Mouse (Mus musculus): Measurements from ENCODE around the gene Lpin1.

Lpin1 gene

GRCm38 (mm10) chr12:16610936-16611335, at the start of gene Lpin1:
TSS of gene Lpin1 (minus strand) at chr12:16610966.
- in situ Hi-C loops (cut with MboI; ENCODE audit: unreplicated experiment in 2 of 2), result no loop called here

GRCm38 (mm10) chr12:16656906-16657875, 46.4 kb upstream of the Lpin1 start:
- in situ Hi-C loops (cut with MboI; ENCODE audit: unreplicated experiment in 2 of 2), result no loop called here

- in situ Hi-C loops (cut with MboI; ENCODE audit: unreplicated experiment in 2 of 2), result no loop called here
Measured at GRCm38 (mm10) chr12:16655604-16656003, 44.8 kb upstream of the Lpin1 start.

- in situ Hi-C loops (cut with MboI; ENCODE audit: unreplicated experiment in 2 of 2), result no loop called here
Measured at GRCm38 (mm10) chr12:16653332-16654093, 42.7 kb upstream of the Lpin1 start, which contains the start of gene Ntsr2. TSS of gene Ntsr2 (plus strand) at chr12:16653382.

GRCm38 (mm10) chr12:16649819-16650218, 39.1 kb upstream of the Lpin1 start:
- in situ Hi-C loops (cut with MboI; ENCODE audit: unreplicated experiment in 2 of 2), result no loop called here

GRCm38 (mm10) chr12:16648273-16648672, 37.5 kb upstream of the Lpin1 start:
- in situ Hi-C loops (cut with MboI; ENCODE audit: unreplicated experiment in 2 of 2), result no loop called here

GRCm38 (mm10) chr12:16646780-16647409, 36.1 kb upstream of the Lpin1 start:
- in situ Hi-C loops (cut with MboI; ENCODE audit: unreplicated experiment in 2 of 2), result no loop called here

- in situ Hi-C loops (cut with MboI; ENCODE audit: unreplicated experiment in 2 of 2), result no loop called here
Measured at GRCm38 (mm10) chr12:16644698-16645097, 33.9 kb upstream of the Lpin1 start.

GRCm38 (mm10) chr12:16643508-16644345, 33.0 kb upstream of the Lpin1 start:
- in situ Hi-C loops (cut with MboI; ENCODE audit: unreplicated experiment in 2 of 2), result no loop called here

GRCm38 (mm10) chr12:16642000-16642399, 31.2 kb upstream of the Lpin1 start:
- in situ Hi-C loops (cut with MboI; ENCODE audit: unreplicated experiment in 2 of 2), result no loop called here

- in situ Hi-C loops (cut with MboI; ENCODE audit: unreplicated experiment in 2 of 2), result no loop called here
Measured at GRCm38 (mm10) chr12:16640075-16640474, 29.3 kb upstream of the Lpin1 start.

GRCm38 (mm10) chr12:16639078-16639771, 28.5 kb upstream of the Lpin1 start:
- in situ Hi-C loops (cut with MboI; ENCODE audit: unreplicated experiment in 2 of 2), result no loop called here

GRCm38 (mm10) chr12:16635816-16636215, 25.1 kb upstream of the Lpin1 start:
- in situ Hi-C loops (cut with MboI; ENCODE audit: unreplicated experiment in 2 of 2), result no loop called here

GRCm38 (mm10) chr12:16634075-16634813, 23.5 kb upstream of the Lpin1 start:
- in situ Hi-C loops (cut with MboI; ENCODE audit: unreplicated experiment in 2 of 2), result loop anchor here (5.0 kb wide), 3 partner anchors 62 to 1097 kb away; no protein-coding TSS in a partner anchor

GRCm38 (mm10) chr12:16633235-16633634, 22.5 kb upstream of the Lpin1 start:
- in situ Hi-C loops (cut with MboI; ENCODE audit: unreplicated experiment in 2 of 2), result loop anchor here (5.0 kb wide), 3 partner anchors 61 to 1096 kb away; no protein-coding TSS in a partner anchor

GRCm38 (mm10) chr12:16631423-16631822, 20.7 kb upstream of the Lpin1 start:
- in situ Hi-C loops (cut with MboI; ENCODE audit: unreplicated experiment in 2 of 2), result loop anchor here (5.0 kb wide), 3 partner anchors 59 to 1094 kb away; no protein-coding TSS in a partner anchor

- in situ Hi-C loops (cut with MboI; ENCODE audit: unreplicated experiment in 2 of 2), result loop anchor here (5.0 kb wide), 3 partner anchors 59 to 1094 kb away; no protein-coding TSS in a partner anchor
Measured at GRCm38 (mm10) chr12:16630866-16631185, 20.1 kb upstream of the Lpin1 start.

GRCm38 (mm10) chr12:16630152-16630865, 19.5 kb upstream of the Lpin1 start:
- in situ Hi-C loops (cut with MboI; ENCODE audit: unreplicated experiment in 2 of 2), result loop anchor here (5.0 kb wide), 3 partner anchors 58 to 1093 kb away; no protein-coding TSS in a partner anchor
